Mouse (Mus musculus) heart, adult 2 months (tissue): ENCODE measurements at regions not wholly inside any gene's neighbourhood (a gene's known extent, or its start where the extent isn't known, plus 50 kb on each side); places are given as distances from the start of the nearest gene placed in this dataset.

ENCODE experiments used
- CTCF ChIP-seq: fragments of 200-600 bp; IDR thresholded peaks from 2 replicates; pipeline ENCODE4 v1.8.1; 2022; ENCODE audit warnings: antibody characterized with exemption, mild to moderate bottlenecking, moderate library complexity
- EP300 ChIP-seq: fragments of 200-500 bp; IDR thresholded peaks from 2 replicates; pipeline ENCODE4 v1.6.1; 2011; ENCODE audit warnings: low read depth, low read length, control low read depth; ENCODE audit not compliant: insufficient read depth
- POLR2A ChIP-seq: fragments of 200-500 bp; IDR thresholded peaks from 2 replicates; pipeline ENCODE4 v1.6.1; 2011; ENCODE audit warnings: mild to moderate bottlenecking, low read depth, low read length, control low read depth; ENCODE audit not compliant: insufficient read depth

DNA sequence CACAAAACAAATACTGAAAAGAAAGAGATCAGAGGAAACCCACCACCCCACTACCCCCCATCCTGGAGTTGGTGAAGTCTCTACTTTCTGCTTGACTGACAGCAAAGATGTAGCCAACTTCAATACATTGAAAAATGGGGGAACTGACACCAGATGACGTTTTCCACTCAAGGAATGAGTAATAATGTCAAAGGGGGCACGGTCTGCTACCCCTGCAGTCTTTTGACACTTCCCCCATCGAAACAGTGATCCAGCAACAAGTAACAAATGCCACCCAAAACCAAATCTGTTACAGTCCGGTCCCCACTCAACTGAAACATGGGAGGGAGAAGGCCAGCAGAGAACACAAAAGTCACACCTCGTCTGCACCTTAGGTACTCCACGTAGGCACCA is 94.5 kb downstream of the Fasl start:
- TF ChIP-seq POLR2A (no peak), CTCF (no peak), EP300 (no peak)
